Mouse (Mus musculus): ENCODE measurements around the gene Sult5a1. TPM values are rescaled to one million over a fixed set of nuclear protein-coding genes. Genes with fewer than 3 reads are reported as not detected.
A peak's percentile ranks its signal among the peaks of the same experiment; 100 is the strongest.

Sult5a1 gene
- polyA plus RNA-seq, 1 experiment: not detected

GRCm38 (mm10) chr8:123141741-123142462 lies 16.2 kb downstream of the Sult5a1 start:
- H3K27ac ChIP-seq (ENCODE audit: insufficient read depth, low read depth, low read length): no peak overlapping the region

DNA sequence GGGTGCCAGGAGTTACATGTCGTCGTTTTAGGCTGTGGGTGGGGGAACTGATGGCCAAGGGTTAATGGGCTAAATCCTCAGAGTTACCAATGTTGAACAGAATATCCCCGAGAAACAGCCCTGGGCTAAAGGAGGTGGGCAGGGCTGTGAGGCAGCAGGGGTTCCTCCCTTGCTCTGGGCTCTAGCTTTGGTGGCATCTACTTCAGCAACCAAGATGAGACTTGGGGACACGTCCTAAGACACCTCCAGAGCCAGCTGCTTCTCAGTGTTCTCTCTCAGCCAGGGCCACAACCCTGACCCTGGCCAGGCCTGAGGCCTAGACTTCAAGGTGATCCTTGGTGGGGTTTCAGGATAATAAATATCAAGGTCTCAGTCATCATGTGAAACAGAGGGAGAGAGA lies 19.4 kb downstream of the Sult5a1 start:
- Histone ChIP-seq H3K4me1 (ENCODE audit: control insufficient read depth, insufficient read depth, low read length) (peaks cover 52% of the 10 kb centered on the region), H3K27ac (ENCODE audit: insufficient read depth, low read depth, low read length) (peak overlapping the region; percentile 88), H3K4me3 (ENCODE audit: insufficient read depth, low read depth, low read length) (no peak overlapping the region)
- no peak for TF ChIP-seq POLR2A (IDR thresholded peaks at IDR 0.05; ENCODE audit: insufficient read depth, low read depth, low read length)
- no peak for TF ChIP-seq CTCF (IDR thresholded peaks at IDR 0.05; ENCODE audit: insufficient read depth, low read depth, low read length)
- 63% methylated on average over 4 of the region's 4 CpGs for WGBS

More at GRCm38 (mm10) chr8:123141741-123142462, 16.2 kb downstream of the Sult5a1 start:
- TF ChIP-seq CTCF (IDR thresholded peaks at IDR 0.05; ENCODE audit: insufficient read depth, low read depth, low read length) (no peak), POLR2A (IDR thresholded peaks at IDR 0.05; ENCODE audit: insufficient read depth, low read depth, low read length) (no peak)
- WGBS: 59% methylated on average over 14 of the region's 14 CpGs
- Histone ChIP-seq H3K4me3 (ENCODE audit: insufficient read depth, low read depth, low read length) (no peak overlapping the region), H3K4me1 (ENCODE audit: control insufficient read depth, insufficient read depth, low read length) (peaks cover 35% of the 10 kb centered on the region)

- peaks cover 52% of the 10 kb centered on the region for H3K4me1 ChIP-seq (ENCODE audit: control insufficient read depth, insufficient read depth, low read length)
- H3K4me3 ChIP-seq (ENCODE audit: insufficient read depth, low read depth, low read length): no peak overlapping the region
- H3K27ac ChIP-seq (ENCODE audit: insufficient read depth, low read depth, low read length): peak overlapping the region; percentile 88
- TF ChIP-seq CTCF (IDR thresholded peaks at IDR 0.05; ENCODE audit: insufficient read depth, low read depth, low read length) (no peak), POLR2A (IDR thresholded peaks at IDR 0.05; ENCODE audit: insufficient read depth, low read depth, low read length) (0 out of 2 replicates have a peak, but pooled peaks have one; percentile 25)
- 5% methylated on average over 2 of the region's 2 CpGs for WGBS
Measured at GRCm38 (mm10) chr8:123137645-123138077, 20.5 kb downstream of the Sult5a1 start.

- Histone ChIP-seq H3K4me3 (ENCODE audit: insufficient read depth, low read depth, low read length) (no peak overlapping the region), H3K4me1 (ENCODE audit: control insufficient read depth, insufficient read depth, low read length) (peaks cover 45% of the 10 kb centered on the region), H3K27ac (ENCODE audit: insufficient read depth, low read depth, low read length) (no peak overlapping the region; the same call in 1 of the 2 replicates)
- TF ChIP-seq POLR2A (IDR thresholded peaks at IDR 0.05; ENCODE audit: insufficient read depth, low read depth, low read length) (no peak), CTCF (IDR thresholded peaks at IDR 0.05; ENCODE audit: insufficient read depth, low read depth, low read length) (no peak)
- 87% methylated on average over 9 of the region's 9 CpGs for WGBS
Measured at GRCm38 (mm10) chr8:123136287-123136686, 21.8 kb downstream of the Sult5a1 start.

DNA sequence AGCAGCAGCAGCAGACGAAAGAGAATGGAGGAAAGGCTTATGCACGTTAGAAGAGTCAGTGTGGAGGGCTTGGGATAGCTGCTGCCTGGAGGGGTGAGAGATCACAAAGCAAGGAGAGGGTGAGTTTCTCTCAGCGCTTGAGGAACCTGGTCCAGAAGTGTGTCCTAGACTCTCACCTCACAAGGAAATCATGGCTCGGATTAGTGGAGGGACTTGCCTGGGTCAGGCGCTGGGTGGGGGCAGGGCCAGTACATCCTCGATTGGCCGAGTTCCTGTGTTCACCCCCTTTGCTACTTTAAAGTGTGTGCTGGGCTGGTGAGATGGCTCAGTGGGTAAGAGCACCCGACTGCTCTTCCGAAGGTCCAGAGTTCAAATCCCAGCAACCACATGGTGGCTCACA lies 22.3 kb downstream of the Sult5a1 start:
- Histone ChIP-seq H3K4me3 (ENCODE audit: insufficient read depth, low read depth, low read length) (no peak overlapping the region), H3K4me1 (ENCODE audit: control insufficient read depth, insufficient read depth, low read length) (peaks cover 45% of the 10 kb centered on the region), H3K27ac (ENCODE audit: insufficient read depth, low read depth, low read length) (peak overlapping the region; percentile 17; the same call in 1 of the 2 replicates)
- TF ChIP-seq POLR2A (IDR thresholded peaks at IDR 0.05; ENCODE audit: insufficient read depth, low read depth, low read length) (no peak), CTCF (IDR thresholded peaks at IDR 0.05; ENCODE audit: insufficient read depth, low read depth, low read length) (no peak)
- 46% methylated on average over 9 of the region's 9 CpGs for WGBS

DNA sequence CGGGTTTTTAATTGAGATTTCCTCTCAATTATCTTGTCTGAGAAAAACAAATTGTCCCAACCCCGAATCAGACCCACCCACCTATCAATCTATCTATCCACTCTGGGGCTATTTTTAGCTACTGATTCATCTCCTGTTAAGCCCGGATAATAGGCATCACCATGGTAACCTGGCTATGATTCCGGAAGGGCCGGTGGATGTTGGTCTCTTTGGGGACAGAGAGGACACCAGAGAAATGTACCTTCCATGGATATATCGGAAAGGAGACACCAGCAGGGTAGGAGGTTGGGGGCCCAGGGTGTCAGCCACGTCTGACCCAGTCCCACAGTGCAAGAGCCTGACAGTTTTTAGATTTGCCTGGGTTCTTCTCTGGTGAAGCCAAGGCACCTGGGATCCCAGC lies 22.7 kb downstream of the Sult5a1 start:
- H3K27ac ChIP-seq (ENCODE audit: insufficient read depth, low read depth, low read length): peak overlapping the region; percentile 17; the same call in 1 of the 2 replicates
- TF ChIP-seq CTCF (IDR thresholded peaks at IDR 0.05; ENCODE audit: insufficient read depth, low read depth, low read length) (no peak), POLR2A (IDR thresholded peaks at IDR 0.05; ENCODE audit: insufficient read depth, low read depth, low read length) (no peak)
- WGBS: 13% methylated on average over 7 of the region's 7 CpGs
- no peak overlapping the region for H3K4me3 ChIP-seq (ENCODE audit: insufficient read depth, low read depth, low read length)
- H3K4me1 ChIP-seq (ENCODE audit: control insufficient read depth, insufficient read depth, low read length): peaks cover 45% of the 10 kb centered on the region

DNA sequence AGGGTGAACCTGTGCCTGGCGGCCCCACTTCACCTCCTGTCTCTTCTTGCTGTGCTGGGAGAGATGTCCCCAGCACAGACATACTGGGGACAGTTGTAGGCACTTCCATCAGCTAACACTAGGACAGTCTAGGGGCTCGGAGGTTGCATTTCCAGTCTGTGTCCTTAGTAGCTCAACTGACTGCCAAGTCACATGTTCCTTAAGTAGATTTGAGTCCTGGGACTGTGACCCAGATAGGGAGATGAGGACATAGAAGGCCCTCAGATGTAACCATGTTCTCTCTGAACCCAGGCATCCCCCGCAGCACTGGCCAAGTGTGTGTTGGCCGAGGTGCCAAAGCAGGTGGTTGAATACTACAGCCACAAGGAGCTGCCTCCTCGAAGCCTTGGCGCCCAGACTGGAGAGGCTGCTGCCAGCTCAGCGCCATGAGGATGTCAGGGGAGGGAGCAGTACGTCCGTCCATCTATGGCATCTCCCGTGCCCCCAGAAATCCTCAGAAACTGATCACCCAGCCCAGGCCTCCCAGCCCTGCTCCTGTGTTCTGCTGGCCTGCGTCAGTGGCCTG lies 23.9 kb downstream of the Sult5a1 start:
- no peak for TF ChIP-seq POLR2A (IDR thresholded peaks at IDR 0.05; ENCODE audit: insufficient read depth, low read depth, low read length)
- no peak for TF ChIP-seq CTCF (IDR thresholded peaks at IDR 0.05; ENCODE audit: insufficient read depth, low read depth, low read length)
- Histone ChIP-seq H3K4me1 (ENCODE audit: control insufficient read depth, insufficient read depth, low read length) (peaks cover 41% of the 10 kb centered on the region), H3K4me3 (ENCODE audit: insufficient read depth, low read depth, low read length) (no peak overlapping the region), H3K27ac (ENCODE audit: insufficient read depth, low read depth, low read length) (peak overlapping the region; percentile 58; the same call in 1 of the 2 replicates)
- 81% methylated on average over 11 of the region's 11 CpGs for WGBS

DNA sequence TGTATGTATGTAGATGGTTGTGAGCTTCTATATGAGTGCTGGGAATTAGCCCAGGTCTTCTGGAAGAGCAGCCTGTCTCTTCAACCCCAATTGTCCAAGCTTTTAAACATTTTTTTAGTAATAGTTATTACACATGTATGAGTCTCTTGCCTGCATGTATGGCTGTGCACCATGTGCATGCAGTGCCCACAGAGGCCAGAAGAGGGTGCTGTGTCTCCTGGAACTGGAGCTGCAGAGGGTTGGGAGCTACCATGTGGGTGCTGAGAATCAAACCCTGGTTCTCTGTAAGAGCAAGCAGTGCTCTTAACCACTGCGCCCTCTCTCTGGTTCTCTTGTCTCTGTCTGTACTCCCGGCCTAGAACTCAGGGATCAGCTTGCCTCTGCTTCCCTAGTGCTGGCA lies 25.2 kb downstream of the Sult5a1 start:
- TF ChIP-seq CTCF (IDR thresholded peaks at IDR 0.05; ENCODE audit: insufficient read depth, low read depth, low read length): no peak
- no peak for TF ChIP-seq POLR2A (IDR thresholded peaks at IDR 0.05; ENCODE audit: insufficient read depth, low read depth, low read length)
- no peak overlapping the region for H3K4me3 ChIP-seq (ENCODE audit: insufficient read depth, low read depth, low read length)
- no peak overlapping the region for H3K27ac ChIP-seq (ENCODE audit: insufficient read depth, low read depth, low read length)
- peaks cover 31% of the 10 kb centered on the region for H3K4me1 ChIP-seq (ENCODE audit: control insufficient read depth, insufficient read depth, low read length)
- WGBS: 100% methylated on average over 2 of the region's 2 CpGs

DNA sequence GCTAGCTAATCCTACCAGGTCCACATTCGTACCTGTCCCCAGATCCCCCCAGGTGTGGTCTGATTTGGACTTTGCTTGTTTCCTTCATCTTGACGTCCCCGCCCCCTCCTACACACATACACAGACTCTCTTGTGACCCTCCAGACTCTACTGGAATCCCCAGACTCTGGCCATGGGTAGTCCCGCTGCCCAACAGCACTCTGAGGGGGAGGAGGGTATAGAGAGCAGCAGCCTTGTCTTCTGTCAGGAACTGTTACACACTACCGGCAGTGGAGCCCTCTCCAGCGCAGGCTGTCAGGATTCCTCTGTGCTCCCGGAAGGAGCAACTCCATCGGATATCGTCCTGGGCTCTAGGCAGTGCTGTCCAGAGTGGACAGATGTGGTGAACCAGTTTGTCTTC lies 27.1 kb downstream of the Sult5a1 start:
- Histone ChIP-seq H3K27ac (ENCODE audit: insufficient read depth, low read depth, low read length) (no peak overlapping the region), H3K4me3 (ENCODE audit: insufficient read depth, low read depth, low read length) (no peak overlapping the region), H3K4me1 (ENCODE audit: control insufficient read depth, insufficient read depth, low read length) (peaks cover 22% of the 10 kb centered on the region)
- no peak for TF ChIP-seq CTCF (IDR thresholded peaks at IDR 0.05; ENCODE audit: insufficient read depth, low read depth, low read length)
- TF ChIP-seq POLR2A (IDR thresholded peaks at IDR 0.05; ENCODE audit: insufficient read depth, low read depth, low read length): no peak
- 68% methylated on average over 9 of the region's 9 CpGs for WGBS
